In genomic region chr10:96955776-96956448, GRCm38 (mm10) we compare ENCODE assay signal across 9 mouse cellular contexts.
DNase-seq lines count a peak whose midpoint lies in the region; ATAC-seq and TF ChIP-seq lines count a peak whose summit lies in the region.
"Had no signal": no experiment of that assay in that cellular context is flagged by ENCODE, and none has a peak within 500 bp of the region (broad histone marks: within the 10 kb centered on the region; RNA-seq: fewer than 3 reads in every experiment).

No protein-coding gene starts in this region.

- H3K4me1 ChIP-seq in kidney, postnatal 0 days (replicated peaks; ENCODE audit: insufficient read depth, low read length), result no peaks in the 10 kb centered on the region
- H3K4me1 ChIP-seq in hindbrain, embryonic 11.5 days (replicated peaks; ENCODE audit: control insufficient read depth, insufficient read depth, low read length), result 0 out of 2 replicates have a peak, but pooled peaks cover 3% of the 10 kb centered on the region
- H3K4me1 ChIP-seq in neural tube, embryonic 14.5 days (ENCODE audit: control insufficient read depth, insufficient read depth, low read length), result peaks cover 9% of the 10 kb centered on the region

- no peak overlapping the region for H3K4me3 ChIP-seq in kidney, postnatal 0 days (replicated peaks; ENCODE audit: low read depth, low read length)
- H3K4me3 ChIP-seq in hindbrain, embryonic 11.5 days (ENCODE audit: low read depth, low read length), result no peak overlapping the region
- H3K4me3 ChIP-seq in neural tube, embryonic 14.5 days (ENCODE audit: low read depth, low read length), result no peak overlapping the region; the same call in 1 of the 2 replicates

- 0 out of 2 replicates have a peak overlapping the region, but pooled peaks have one; percentile 27 for H3K9ac ChIP-seq in kidney, postnatal 0 days (ENCODE audit: low read depth, low read length)
- no peak overlapping the region for H3K9ac ChIP-seq in hindbrain, embryonic 11.5 days (ENCODE audit: low read depth, low read length)
- H3K9ac ChIP-seq in neural tube, embryonic 14.5 days (replicated peaks; ENCODE audit: low read depth, low read length), result no peak overlapping the region

- no peak for TF ChIP-seq CTCF in kidney, postnatal 0 days (IDR thresholded peaks at IDR 0.05; ENCODE audit: low read depth)

- no peak overlapping the region for H3K27ac ChIP-seq in kidney, postnatal 0 days
- H3K27ac ChIP-seq in hindbrain, embryonic 11.5 days (ENCODE audit: low read depth, low read length), result peak overlapping the region; percentile 61; the same call in 1 of the 2 replicates
- peak overlapping the region; percentile 61 for H3K27ac ChIP-seq in neural tube, embryonic 14.5 days (ENCODE audit: low read depth, low read length)
- H3K27ac ChIP-seq: macrophage had no signal

- peak; percentile 29 for DNase-seq in kidney, postnatal 0 days (ENCODE audit: low spot score)
- no peak for DNase-seq in kidney, adult 8-10 months
- peak; percentile 30 for DNase-seq in cerebellum, adult 8-10 months
- DNase-seq in hindbrain, embryonic 11.5 days (ENCODE audit: low spot score), result peak; percentile 31
- no peak for DNase-seq in layer of hippocampus, adult 11-12 months (ENCODE audit: low spot score)
- DNase-seq in natural killer cell, adult 2 months (ENCODE audit: low spot score in 2 of 2), result no peak
- DNase-seq in urinary bladder, postnatal 10 days (ENCODE audit: low spot score), result no peak

- H3K9me3 ChIP-seq in kidney, postnatal 0 days (replicated peaks; ENCODE audit: low read length), result no peaks in the 10 kb centered on the region
- no peaks in the 10 kb centered on the region for H3K9me3 ChIP-seq in hindbrain, embryonic 11.5 days (ENCODE audit: control insufficient read depth, low read length)
- no peaks in the 10 kb centered on the region for H3K9me3 ChIP-seq in neural tube, embryonic 14.5 days (ENCODE audit: control insufficient read depth, low read length)

- no peaks in the 10 kb centered on the region for H3K27me3 ChIP-seq in kidney, postnatal 0 days (ENCODE audit: insufficient read depth, low read length)
- no peaks in the 10 kb centered on the region for H3K27me3 ChIP-seq in hindbrain, embryonic 11.5 days (ENCODE audit: control insufficient read depth, insufficient read depth, low read length)
- H3K27me3 ChIP-seq in neural tube, embryonic 14.5 days (ENCODE audit: control insufficient read depth, insufficient read depth, low read length), result no peaks in the 10 kb centered on the region

- H3K36me3 ChIP-seq in kidney, postnatal 0 days (ENCODE audit: insufficient read depth, low read length), result no peaks in the 10 kb centered on the region
- no peaks in the 10 kb centered on the region for H3K36me3 ChIP-seq in hindbrain, embryonic 11.5 days (ENCODE audit: control insufficient read depth, insufficient read depth, low read length)
- no peaks in the 10 kb centered on the region for H3K36me3 ChIP-seq in neural tube, embryonic 14.5 days (ENCODE audit: control insufficient read depth, insufficient read depth, low read length)

- peak overlapping the region; percentile 35 for H3K4me2 ChIP-seq in kidney, postnatal 0 days (ENCODE audit: low read length)
- peak overlapping the region; percentile 28; the same call in 1 of the 2 replicates for H3K4me2 ChIP-seq in hindbrain, embryonic 11.5 days (replicated peaks; ENCODE audit: low read depth, low read length)
- peak overlapping the region; percentile 26 for H3K4me2 ChIP-seq in neural tube, embryonic 14.5 days (ENCODE audit: low read depth, low read length)

- ATAC-seq in kidney, postnatal 0 days (replicated peaks; ENCODE audit: low FRiP score, low read depth), result no peak
- ATAC-seq in hindbrain, embryonic 11.5 days (ENCODE audit: low FRiP score), result peak; percentile 77
- ATAC-seq in neural tube, embryonic 14.5 days (ENCODE audit: low read depth), result peak; percentile 76

- 26% methylated on average over 16 of the region's 16 CpGs for WGBS in kidney, postnatal 0 days
- 37% methylated on average over 16 of the region's 16 CpGs for WGBS in hindbrain, embryonic 11.5 days
- WGBS in neural tube, embryonic 14.5 days, result 8% methylated on average over 16 of the region's 16 CpGs

Comparison
In these comparisons a context has a peak if more than half of its experiments do, and no peak if none do; other contexts are left out.
1. DNase-seq: peak in kidney, postnatal 0 days (single experiment), cerebellum, adult 8-10 months (single experiment) and hindbrain, embryonic 11.5 days (single experiment); none in kidney, adult 8-10 months (0 of 2), layer of hippocampus, adult 11-12 months (single experiment), natural killer cell, adult 2 months (0 of 2) and urinary bladder, postnatal 10 days (single experiment).
2. Peak in every context shown above with its lines, with median percentiles within 50 percentile points of each other: H3K4me2 ChIP-seq.